Comparison of ENCODE assay signal across 15 mouse cellular contexts in genomic region chr13:40112336-40112735, GRCm38 (mm10).
"Had no signal": no experiment of that assay in that cellular context is flagged by ENCODE, and none has a peak within 500 bp of the region (broad histone marks: within the 10 kb centered on the region; RNA-seq: fewer than 3 reads in every experiment).

No protein-coding gene starts in this region.

- H3K27me3 ChIP-seq: limb, embryonic 12.5 days; limb, embryonic 15.5 days had no signal

- DNase-seq: kidney, adult 9 months; left cerebral cortex, postnatal 4 days; liver, postnatal 0 days; lung, postnatal 14 days; lung, postnatal 4 days; midbrain, embryonic 14.5 days; thymus, adult 2 months; thymus, postnatal 14 days; thymus, postnatal 4 days had no signal

- H3K4me2 ChIP-seq: limb, embryonic 12.5 days; limb, embryonic 15.5 days; liver, embryonic 11.5 days; midbrain, embryonic 11.5 days had no signal

- H3K36me3 ChIP-seq: limb, embryonic 12.5 days; limb, embryonic 15.5 days had no signal

- H3K9me3 ChIP-seq: limb, embryonic 12.5 days; limb, embryonic 15.5 days had no signal

- H3K9ac ChIP-seq: limb, embryonic 12.5 days; limb, embryonic 15.5 days; liver, embryonic 14.5 days; liver, postnatal 0 days had no signal

- ATAC-seq: intestine, postnatal 0 days; liver, postnatal 0 days had no signal

- H3K4me3 ChIP-seq: limb, embryonic 12.5 days; limb, embryonic 15.5 days had no signal

- H3K27ac ChIP-seq: limb, embryonic 12.5 days; limb, embryonic 15.5 days; liver, embryonic 14.5 days had no signal

- H3K4me1 ChIP-seq: limb, embryonic 12.5 days; limb, embryonic 15.5 days had no signal
